Mouse (Mus musculus): ENCODE data around the gene Tsc22d1.

DNA sequence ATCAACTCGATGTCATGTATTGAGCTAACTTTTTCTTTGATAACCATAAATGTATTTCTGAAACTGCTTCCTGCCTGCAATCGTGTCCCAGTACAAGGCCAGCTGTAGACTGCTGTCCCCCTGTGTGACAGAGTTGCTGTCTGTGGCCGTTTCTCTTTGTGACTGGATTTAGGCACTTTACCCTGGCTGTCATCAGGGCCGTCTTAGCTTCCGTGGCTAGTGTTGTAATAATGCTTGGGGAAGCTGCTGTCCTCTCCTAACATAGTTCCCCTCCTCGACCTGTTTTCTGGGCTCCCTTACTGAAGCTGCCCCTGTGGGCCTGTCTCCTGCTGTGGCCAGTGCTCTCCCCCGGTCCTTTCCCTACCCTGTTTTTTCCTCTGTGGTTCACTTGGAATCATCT is 83.4 kb downstream of the Tsc22d1 start:
- TF ChIP-seq CTCF (IDR thresholded peaks at IDR 0.05; ENCODE audit: low read depth, low read length) (no peak), POLR2A (IDR thresholded peaks at IDR 0.05; ENCODE audit: extremely low read depth, insufficient read depth, low read length) (no peak)

Data from liver, adult 2 months (tissue).